Comparison of ENCODE assay signal across 10 mouse cellular contexts in genomic region chr2:178426229-178426628, GRCm38 (mm10). TPM values are rescaled to one million over a fixed set of nuclear protein-coding genes. Genes with fewer than 3 reads are reported as not detected.
DNase-seq lines count a peak whose midpoint lies in the region; TF ChIP-seq lines count a peak whose summit lies in the region.
"Had no signal": no experiment of that assay in that cellular context is flagged by ENCODE, and none has a peak within 500 bp of the region (broad histone marks: within the 10 kb centered on the region; RNA-seq: fewer than 3 reads in every experiment).

No protein-coding gene starts in this region.

- peak; percentile 79 for TF ChIP-seq CTCF in heart, adult 2 months (IDR thresholded peaks at IDR 0.05)

- H3K36me3 ChIP-seq in heart, adult 2 months (ENCODE audit: control insufficient read depth, insufficient read depth, low read length) = peaks cover 5% of the 10 kb centered on the region; the same call in 1 of the 2 replicates

- no peak overlapping the region for H3K27ac ChIP-seq in heart, adult 2 months
- H3K27ac ChIP-seq: heart, embryonic 13.5 days; macrophage had no signal

- no peak overlapping the region for H3K4me3 ChIP-seq in heart, adult 2 months
- H3K4me3 ChIP-seq: heart, embryonic 13.5 days had no signal

- TF ChIP-seq EP300 in heart, adult 2 months (IDR thresholded peaks at IDR 0.05; ENCODE audit: insufficient read depth, low read depth, low read length) = no peak

- intact Hi-C loops in heart, adult 2 months (cut with DNase I) = loop anchor here (2.0 to 5.0 kb wide), 3 partner anchors 66 to 241 kb away; no protein-coding TSS in a partner anchor

- H3K79me2 ChIP-seq in heart, adult 2 months (replicated peaks; ENCODE audit: control insufficient read depth, insufficient read depth, low read length) = no peaks in the 10 kb centered on the region

- TF ChIP-seq POLR2A in heart, adult 2 months (IDR thresholded peaks at IDR 0.05; ENCODE audit: insufficient read depth, low read depth, low read length) = no peak

- WGBS in heart, adult 2 months = 25% methylated on average over 4 of the region's 4 CpGs

- no peak overlapping the region for H3K9ac ChIP-seq in heart, adult 2 months (ENCODE audit: low read depth, low read length)
- H3K9ac ChIP-seq: heart, embryonic 13.5 days had no signal

- DNase-seq in heart, adult 2 months = peak in 1 of 2 experiments; percentile 3
- DNase-seq in heart, adult 9 months (ENCODE audit: low spot score in 2 of 2) = no peak
- peak; percentile 50 to 51 for DNase-seq in right cerebral cortex, adult 2 months (ENCODE audit: low spot score in 2 of 2)
- no peak for DNase-seq in right cerebral cortex, postnatal 25 days
- peak; percentile 39 for DNase-seq in kidney, postnatal 14 days
- DNase-seq in retina, postnatal 1 day = peak; percentile 58
- no peak for DNase-seq in ovary, adult 18-20 months (ENCODE audit: low spot score)
- no peak for DNase-seq in cerebellum, postnatal 25 days

- no peaks in the 10 kb centered on the region for H3K4me1 ChIP-seq in heart, adult 2 months (ENCODE audit: control insufficient read depth, insufficient read depth, low read length)

- no peaks in the 10 kb centered on the region for H3K27me3 ChIP-seq in heart, adult 2 months (ENCODE audit: control insufficient read depth, insufficient read depth, low read length)

RNA-seq across cellular contexts. Expression of gene Cdh26, which starts 4.1 kb away (rescaled TPM):
- total RNA-seq in heart, adult 2 months (2021) = not detected
- polyA plus RNA-seq in heart, adult 2 months (2012; rRNA removed) = 0.12 and 0.76 TPM in 2 replicates
- polyA plus RNA-seq: macrophage had no signal

RNA-seq across cellular contexts. Expression of gene Fam217b, which starts 11.9 kb away (rescaled TPM):
- total RNA-seq in heart, adult 2 months (2021) = 10 to 100 TPM in 1 of 2 experiments, 1 to 10 TPM in 1; 9.1 to 10.6 TPM
- polyA plus RNA-seq in heart, adult 2 months (2012; rRNA removed) = 5.5 and 9.5 TPM in 2 replicates

RNA-seq across cellular contexts. Expression of gene Ppp1r3d, which starts 12.0 kb away (rescaled TPM):
- total RNA-seq in heart, adult 2 months (2021) = 10 to 100 TPM; 12.6 to 13.7 TPM
- 10.0 and 16.4 TPM in 2 replicates for polyA plus RNA-seq in heart, adult 2 months (2012; rRNA removed)

RNA-seq across cellular contexts. Expression of gene Sycp2, which starts 18.7 kb away (rescaled TPM):
- total RNA-seq in heart, adult 2 months (2021) = under 1 TPM; 0.84 to 0.89 TPM
- polyA plus RNA-seq in heart, adult 2 months (2012; rRNA removed) = 0.04 and 0.09 TPM in 2 replicates
- polyA plus RNA-seq: macrophage had no signal

Comparison
In these comparisons a context has a peak if more than half of its experiments do, and no peak if none do; other contexts are left out.
1. DNase-seq: peak in right cerebral cortex, adult 2 months (2 of 2), kidney, postnatal 14 days (single experiment) and retina, postnatal 1 day (single experiment); none in heart, adult 9 months (0 of 2), right cerebral cortex, postnatal 25 days (single experiment), ovary, adult 18-20 months (single experiment) and cerebellum, postnatal 25 days (0 of 2).